Comparison of ENCODE assay signal across 24 mouse cellular contexts in genomic region chr2:75479546-75479945, GRCm38 (mm10).
"Had no signal": no experiment of that assay in that cellular context is flagged by ENCODE, and none has a peak within 500 bp of the region (broad histone marks: within the 10 kb centered on the region; RNA-seq: fewer than 3 reads in every experiment).

No protein-coding gene starts in this region.

- ATAC-seq: inflammation-experienced regulatory T-cells, adult 6 months; intestine, embryonic 15.5 days; intestine, postnatal 0 days; liver, embryonic 12.5 days had no signal

- H3K9ac ChIP-seq: heart, embryonic 12.5 days; hindbrain, embryonic 12.5 days; hindbrain, embryonic 15.5 days; intestine, embryonic 15.5 days; limb, embryonic 13.5 days; limb, embryonic 15.5 days; liver, embryonic 12.5 days had no signal

- H3K4me1 ChIP-seq: limb, embryonic 15.5 days; liver, embryonic 12.5 days had no signal

- H3K9me3 ChIP-seq: heart, embryonic 10.5 days; heart, embryonic 12.5 days; hindbrain, embryonic 10.5 days; hindbrain, embryonic 12.5 days; hindbrain, embryonic 15.5 days; intestine, embryonic 15.5 days; limb, embryonic 13.5 days; limb, embryonic 15.5 days; liver, embryonic 12.5 days had no signal

- DNase-seq: gastrocnemius, adult 2 months; gastrocnemius, postnatal 10 days; gastrocnemius, postnatal 25 days; heart, adult 18-20 months; heart, postnatal 10 days; heart, postnatal 4 days; kidney, adult 18-20 months; kidney, adult 8-10 months; kidney, postnatal 10 days; kidney, postnatal 25 days; layer of hippocampus, adult 9-11 months; layer of hippocampus, postnatal 36 days; left cerebral cortex, postnatal 4 days had no signal

- H3K4me3 ChIP-seq: gastrocnemius, adult 2 months; heart, embryonic 10.5 days; heart, embryonic 12.5 days; hindbrain, embryonic 10.5 days; hindbrain, embryonic 12.5 days; hindbrain, embryonic 15.5 days; intestine, embryonic 15.5 days; limb, embryonic 13.5 days; limb, embryonic 15.5 days; liver, embryonic 12.5 days had no signal

- H3K27ac ChIP-seq: gastrocnemius, adult 2 months; heart, embryonic 10.5 days; hindbrain, embryonic 10.5 days; hindbrain, embryonic 12.5 days; hindbrain, embryonic 15.5 days; intestine, embryonic 15.5 days; limb, embryonic 13.5 days; limb, embryonic 15.5 days; liver, embryonic 12.5 days had no signal

- H3K4me2 ChIP-seq: heart, embryonic 12.5 days; hindbrain, embryonic 12.5 days; hindbrain, embryonic 15.5 days; intestine, embryonic 15.5 days; limb, embryonic 13.5 days; limb, embryonic 15.5 days; liver, embryonic 12.5 days had no signal

- H3K36me3 ChIP-seq: heart, embryonic 10.5 days; heart, embryonic 12.5 days; hindbrain, embryonic 10.5 days; hindbrain, embryonic 12.5 days; hindbrain, embryonic 15.5 days; intestine, embryonic 15.5 days; limb, embryonic 13.5 days; limb, embryonic 15.5 days; liver, embryonic 12.5 days had no signal

- H3K27me3 ChIP-seq: heart, embryonic 12.5 days; hindbrain, embryonic 12.5 days; hindbrain, embryonic 15.5 days; intestine, embryonic 15.5 days; liver, embryonic 12.5 days had no signal
